Mouse (Mus musculus): Measurements from ENCODE around the gene Atg14. TPM values are rescaled to one million over a fixed set of nuclear protein-coding genes. Genes with fewer than 3 reads are reported as not detected.

Atg14 gene
- polyA plus RNA-seq, 1 experiment from 2014 or later = 19.1 TPM

GRCm38 (mm10) chr14:47522301-47522700 is 48.1 kb downstream of the Atg14 start:
- no peaks in the 10 kb centered on the region for H3K27me3 ChIP-seq (ENCODE audit: control insufficient read depth, insufficient read depth, low read length)
- H3K4me3 ChIP-seq (ENCODE audit: low read depth, low read length) = no peak overlapping the region
- no peaks in the 10 kb centered on the region for H3K9me3 ChIP-seq (ENCODE audit: control insufficient read depth, low read length)
- 88% methylated on average over 7 of the region's 7 CpGs for WGBS
- DNase-seq (ENCODE audit: low spot score) (no peak), ATAC-seq (ENCODE audit: insufficient read depth, low FRiP score, low TSS enrichment) (no peak)
- H3K4me1 ChIP-seq (ENCODE audit: control insufficient read depth, insufficient read depth, low read length) = no peaks in the 10 kb centered on the region
- no peak overlapping the region for H3K4me2 ChIP-seq (ENCODE audit: low read depth)
- no peak overlapping the region for H3K27ac ChIP-seq (ENCODE audit: low read depth, low read length)
- H3K9ac ChIP-seq (ENCODE audit: low read length) = no peak overlapping the region
- H3K36me3 ChIP-seq (ENCODE audit: control insufficient read depth, insufficient read depth, low read length) = no peaks in the 10 kb centered on the region

DNA sequence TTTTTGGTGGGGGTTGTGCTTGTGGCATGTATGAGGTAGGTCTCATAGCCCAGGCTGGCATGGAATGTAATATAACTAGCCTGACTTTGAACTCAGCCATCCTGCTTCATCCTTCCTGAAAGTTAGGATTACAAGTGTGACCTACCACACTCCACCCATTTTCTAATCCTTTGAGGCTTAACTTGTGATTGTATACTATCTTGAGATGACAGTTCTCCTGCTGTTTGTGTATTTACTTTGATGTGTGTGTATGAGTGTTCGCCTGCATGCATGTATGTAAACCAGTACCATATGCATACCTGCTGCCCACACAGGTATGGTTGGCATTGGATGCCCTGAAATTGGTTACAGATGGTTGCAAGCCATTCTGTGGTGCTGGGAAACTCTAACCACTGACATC is 48.8 kb downstream of the Atg14 start:
- 91% methylated on average over 1 of the region's 1 CpGs for WGBS
- no peak for ATAC-seq (ENCODE audit: insufficient read depth, low FRiP score, low TSS enrichment)

DNA sequence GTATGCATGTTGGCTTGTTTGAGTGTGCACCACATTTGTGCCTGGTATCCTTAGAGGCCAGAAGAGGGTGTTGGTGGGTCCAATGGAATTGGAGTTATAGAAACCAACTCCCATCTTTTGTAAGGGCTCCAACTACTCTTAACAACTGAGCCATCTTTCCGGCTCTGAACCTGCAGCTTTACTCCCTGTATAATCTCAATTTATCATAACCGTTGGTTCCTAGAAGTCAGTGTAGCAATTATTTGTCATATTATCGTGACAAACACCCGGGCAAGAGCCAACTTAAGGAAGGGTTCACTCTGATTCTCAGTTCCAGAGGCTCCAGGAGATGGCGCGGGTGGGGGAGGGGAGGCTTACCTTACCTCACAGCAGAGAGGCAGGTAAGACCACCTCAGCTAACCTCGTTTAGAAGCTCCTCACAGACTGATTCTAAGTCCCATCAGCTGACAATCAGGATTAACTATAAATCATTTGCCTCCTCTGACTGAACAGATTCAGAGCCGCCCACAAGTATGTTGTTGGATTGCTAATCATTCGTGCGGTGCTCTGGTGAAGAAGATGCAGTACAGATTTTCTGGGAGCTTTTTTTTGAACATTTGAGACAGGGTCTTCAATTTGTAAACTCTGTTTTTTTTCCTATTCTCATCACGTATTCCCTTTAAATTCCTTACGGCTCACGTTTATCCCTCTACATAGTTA is 49.5 kb downstream of the Atg14 start:
- Histone ChIP-seq H3K36me3 (ENCODE audit: control insufficient read depth, insufficient read depth, low read length) (no peaks in the 10 kb centered on the region), H3K27ac (ENCODE audit: low read depth, low read length) (no peak overlapping the region), H3K4me1 (ENCODE audit: control insufficient read depth, insufficient read depth, low read length) (no peaks in the 10 kb centered on the region), H3K9me3 (ENCODE audit: control insufficient read depth, low read length) (no peaks in the 10 kb centered on the region), H3K27me3 (ENCODE audit: control insufficient read depth, insufficient read depth, low read length) (no peaks in the 10 kb centered on the region), H3K4me3 (ENCODE audit: low read depth, low read length) (no peak overlapping the region), H3K9ac (ENCODE audit: low read length) (no peak overlapping the region), H3K4me2 (ENCODE audit: low read depth) (no peak overlapping the region)
- 91% methylated on average over 13 of the region's 13 CpGs for WGBS
- ATAC-seq (ENCODE audit: insufficient read depth, low FRiP score, low TSS enrichment) = no peak
- DNase-seq (ENCODE audit: low spot score) = no peak

More for the DNA sequence above, 48.8 kb downstream of the Atg14 start:
- no peaks in the 10 kb centered on the region for H3K9me3 ChIP-seq (ENCODE audit: control insufficient read depth, low read length)
- H3K27ac ChIP-seq (ENCODE audit: low read depth, low read length) = no peak overlapping the region
- no peaks in the 10 kb centered on the region for H3K27me3 ChIP-seq (ENCODE audit: control insufficient read depth, insufficient read depth, low read length)
- H3K4me3 ChIP-seq (ENCODE audit: low read depth, low read length) = no peak overlapping the region
- no peaks in the 10 kb centered on the region for H3K4me1 ChIP-seq (ENCODE audit: control insufficient read depth, insufficient read depth, low read length)
- H3K4me2 ChIP-seq (ENCODE audit: low read depth) = no peak overlapping the region
- H3K9ac ChIP-seq (ENCODE audit: low read length) = no peak overlapping the region
- DNase-seq (ENCODE audit: low spot score) = no peak
- no peaks in the 10 kb centered on the region for H3K36me3 ChIP-seq (ENCODE audit: control insufficient read depth, insufficient read depth, low read length)

- WGBS = 97% methylated on average over 6 of the region's 6 CpGs
- Histone ChIP-seq H3K36me3 (ENCODE audit: control insufficient read depth, insufficient read depth, low read length) (no peaks in the 10 kb centered on the region), H3K4me2 (ENCODE audit: low read depth) (no peak overlapping the region), H3K9ac (ENCODE audit: low read length) (no peak overlapping the region), H3K4me3 (ENCODE audit: low read depth, low read length) (no peak overlapping the region), H3K27ac (ENCODE audit: low read depth, low read length) (no peak overlapping the region), H3K9me3 (ENCODE audit: control insufficient read depth, low read length) (no peaks in the 10 kb centered on the region), H3K27me3 (ENCODE audit: control insufficient read depth, insufficient read depth, low read length) (no peaks in the 10 kb centered on the region), H3K4me1 (ENCODE audit: control insufficient read depth, insufficient read depth, low read length) (no peaks in the 10 kb centered on the region)
- ATAC-seq (ENCODE audit: insufficient read depth, low FRiP score, low TSS enrichment) (no peak), DNase-seq (ENCODE audit: low spot score) (no peak)
Observed at GRCm38 (mm10) chr14:47518619-47519018, 51.8 kb downstream of the Atg14 start.

- DNase-seq (ENCODE audit: low spot score) = no peak
- no peaks in the 10 kb centered on the region for H3K36me3 ChIP-seq (ENCODE audit: control insufficient read depth, insufficient read depth, low read length)
- H3K27me3 ChIP-seq (ENCODE audit: control insufficient read depth, insufficient read depth, low read length) = no peaks in the 10 kb centered on the region
- no peak for ATAC-seq (ENCODE audit: insufficient read depth, low FRiP score, low TSS enrichment)
- no peak overlapping the region for H3K27ac ChIP-seq (ENCODE audit: low read depth, low read length)
- H3K9ac ChIP-seq (ENCODE audit: low read length) = no peak overlapping the region
- H3K4me3 ChIP-seq (ENCODE audit: low read depth, low read length) = no peak overlapping the region
- no peaks in the 10 kb centered on the region for H3K9me3 ChIP-seq (ENCODE audit: control insufficient read depth, low read length)
- 83% methylated on average over 6 of the region's 6 CpGs for WGBS
- no peaks in the 10 kb centered on the region for H3K4me1 ChIP-seq (ENCODE audit: control insufficient read depth, insufficient read depth, low read length)
- no peak overlapping the region for H3K4me2 ChIP-seq (ENCODE audit: low read depth)
Observed at GRCm38 (mm10) chr14:47516755-47517154, 53.7 kb downstream of the Atg14 start.

DNA sequence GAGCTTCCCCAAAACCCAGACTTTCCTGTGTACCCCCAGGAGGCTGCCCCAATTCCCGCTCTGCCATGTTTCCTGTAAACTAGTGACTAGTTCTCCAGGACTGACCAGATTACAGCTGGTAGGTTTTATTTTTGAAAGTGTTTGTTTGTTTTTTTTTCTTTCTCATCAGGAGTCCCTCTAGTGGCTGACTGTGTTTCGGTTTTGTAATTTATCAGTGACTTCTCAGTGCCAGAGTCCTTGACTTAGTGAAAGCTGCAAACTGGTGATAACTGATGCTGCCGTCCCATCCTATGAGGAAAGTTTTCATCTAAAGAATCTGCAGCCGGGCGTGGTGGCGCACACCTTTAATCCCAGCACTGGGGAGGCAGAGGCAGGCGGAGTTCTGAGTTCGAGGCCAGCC is 54.8 kb downstream of the Atg14 start:
- Histone ChIP-seq H3K36me3 (ENCODE audit: control insufficient read depth, insufficient read depth, low read length) (no peaks in the 10 kb centered on the region), H3K27me3 (ENCODE audit: control insufficient read depth, insufficient read depth, low read length) (no peaks in the 10 kb centered on the region), H3K4me3 (ENCODE audit: low read depth, low read length) (no peak overlapping the region), H3K4me1 (ENCODE audit: control insufficient read depth, insufficient read depth, low read length) (no peaks in the 10 kb centered on the region), H3K4me2 (ENCODE audit: low read depth) (no peak overlapping the region), H3K27ac (ENCODE audit: low read depth, low read length) (no peak overlapping the region), H3K9ac (ENCODE audit: low read length) (no peak overlapping the region), H3K9me3 (ENCODE audit: control insufficient read depth, low read length) (no peaks in the 10 kb centered on the region)
- ATAC-seq (ENCODE audit: insufficient read depth, low FRiP score, low TSS enrichment) (no peak), DNase-seq (ENCODE audit: low spot score) (no peak)
- WGBS = 85% methylated on average over 8 of the region's 8 CpGs

GRCm38 (mm10) chr14:47514816-47515453 is 55.5 kb downstream of the Atg14 start:
- H3K27me3 ChIP-seq (ENCODE audit: control insufficient read depth, insufficient read depth, low read length) = no peaks in the 10 kb centered on the region
- no peak overlapping the region for H3K27ac ChIP-seq (ENCODE audit: low read depth, low read length)
- no peak overlapping the region for H3K4me3 ChIP-seq (ENCODE audit: low read depth, low read length)
- no peaks in the 10 kb centered on the region for H3K4me1 ChIP-seq (ENCODE audit: control insufficient read depth, insufficient read depth, low read length)
- ATAC-seq (ENCODE audit: insufficient read depth, low FRiP score, low TSS enrichment) (peak; percentile 81), DNase-seq (ENCODE audit: low spot score) (peak; percentile 22)
- 48% methylated on average over 7 of the region's 7 CpGs for WGBS
- H3K9me3 ChIP-seq (ENCODE audit: control insufficient read depth, low read length) = no peaks in the 10 kb centered on the region
- no peak overlapping the region for H3K9ac ChIP-seq (ENCODE audit: low read length)
- H3K36me3 ChIP-seq (ENCODE audit: control insufficient read depth, insufficient read depth, low read length) = no peaks in the 10 kb centered on the region
- no peak overlapping the region for H3K4me2 ChIP-seq (ENCODE audit: low read depth)

DNA sequence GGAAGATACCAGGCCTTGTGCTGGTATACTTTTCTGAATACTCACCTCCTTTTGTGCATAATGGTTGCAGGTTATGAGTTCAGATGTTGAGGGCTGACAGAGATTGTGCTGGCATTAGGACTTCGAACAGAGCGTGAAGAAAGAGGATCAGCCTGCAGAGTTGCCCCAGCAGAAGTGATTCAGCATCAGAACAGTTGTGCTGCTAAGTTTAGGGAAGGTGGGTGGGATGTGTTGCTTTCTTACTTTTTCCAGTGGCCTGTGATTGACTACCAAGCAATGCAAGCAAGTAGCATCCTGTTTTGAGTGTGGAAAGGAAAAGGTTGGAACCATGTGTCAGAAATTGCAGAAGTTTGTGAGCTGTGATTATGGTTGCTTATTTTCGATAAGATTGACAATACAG is 56.8 kb downstream of the Atg14 start:
- Histone ChIP-seq H3K36me3 (ENCODE audit: control insufficient read depth, insufficient read depth, low read length) (no peaks in the 10 kb centered on the region), H3K9ac (ENCODE audit: low read length) (no peak overlapping the region), H3K9me3 (ENCODE audit: control insufficient read depth, low read length) (no peaks in the 10 kb centered on the region), H3K4me1 (ENCODE audit: control insufficient read depth, insufficient read depth, low read length) (no peaks in the 10 kb centered on the region), H3K4me3 (ENCODE audit: low read depth, low read length) (no peak overlapping the region), H3K4me2 (ENCODE audit: low read depth) (no peak overlapping the region), H3K27me3 (ENCODE audit: control insufficient read depth, insufficient read depth, low read length) (no peaks in the 10 kb centered on the region), H3K27ac (ENCODE audit: low read depth, low read length) (no peak overlapping the region)
- ATAC-seq (ENCODE audit: insufficient read depth, low FRiP score, low TSS enrichment) (no peak), DNase-seq (ENCODE audit: low spot score) (no peak)
- WGBS = over 99% methylated on average over 3 of the region's 3 CpGs

GRCm38 (mm10) chr14:47510244-47510643 is 60.2 kb downstream of the Atg14 start:
- DNase-seq (ENCODE audit: low spot score) (no peak), ATAC-seq (ENCODE audit: insufficient read depth, low FRiP score, low TSS enrichment) (no peak)
- Histone ChIP-seq H3K4me2 (ENCODE audit: low read depth) (no peak overlapping the region), H3K27ac (ENCODE audit: low read depth, low read length) (no peak overlapping the region), H3K4me3 (ENCODE audit: low read depth, low read length) (no peak overlapping the region), H3K27me3 (ENCODE audit: control insufficient read depth, insufficient read depth, low read length) (no peaks in the 10 kb centered on the region), H3K4me1 (ENCODE audit: control insufficient read depth, insufficient read depth, low read length) (no peaks in the 10 kb centered on the region), H3K9ac (ENCODE audit: low read length) (no peak overlapping the region), H3K36me3 (ENCODE audit: control insufficient read depth, insufficient read depth, low read length) (no peaks in the 10 kb centered on the region), H3K9me3 (ENCODE audit: control insufficient read depth, low read length) (no peaks in the 10 kb centered on the region)
- 94% methylated on average over 4 of the region's 4 CpGs for WGBS
